Mouse (Mus musculus): ENCODE measurements around the gene Treh. TPM values are rescaled to one million over a fixed set of nuclear protein-coding genes. Genes with fewer than 3 reads are reported as not detected.

The Treh gene
- total and polyA plus RNA-seq, 2 experiments from 2014 or later: not detected

- no peak overlapping the region for H3K27ac ChIP-seq (ENCODE audit: low read depth, low read length)
- no peaks in the 10 kb centered on the region for H3K4me1 ChIP-seq (ENCODE audit: insufficient read depth, low read length)
- H3K27me3 ChIP-seq (ENCODE audit: insufficient read depth, low read length): no peaks in the 10 kb centered on the region
- TF ChIP-seq CTCF (IDR thresholded peaks at IDR 0.05): peak; percentile 23; the same call in 1 of the 2 replicates
- DNase-seq (ENCODE audit: low spot score) (no peak), ATAC-seq (ENCODE audit: low FRiP score) (no peak)
- 85% methylated on average over 3 of the region's 3 CpGs for WGBS
- H3K4me2 ChIP-seq (ENCODE audit: low read depth, low read length, poor library complexity, severe bottlenecking): no peak overlapping the region
- no peaks in the 10 kb centered on the region for H3K9me3 ChIP-seq (ENCODE audit: low read length)
- no peak overlapping the region for H3K4me3 ChIP-seq (ENCODE audit: low read depth, low read length)
- peaks cover 7% of the 10 kb centered on the region for H3K36me3 ChIP-seq (ENCODE audit: insufficient read depth, low read length)
- H3K9ac ChIP-seq (replicated peaks; ENCODE audit: low read length, poor library complexity, severe bottlenecking): no peak overlapping the region
Measured at GRCm38 (mm10) chr9:44640646-44641357, 32.2 kb upstream of the Treh start.

- no peaks in the 10 kb centered on the region for H3K4me1 ChIP-seq (ENCODE audit: insufficient read depth, low read length)
- whole genome bisulfite sequencing: 90% methylated on average over 2 of the region's 2 CpGs
- no peaks in the 10 kb centered on the region for H3K9me3 ChIP-seq (ENCODE audit: low read length)
- H3K27me3 ChIP-seq (ENCODE audit: insufficient read depth, low read length): no peaks in the 10 kb centered on the region
- no peak for DNase-seq (ENCODE audit: low spot score)
- H3K4me2 ChIP-seq (ENCODE audit: low read depth, low read length, poor library complexity, severe bottlenecking): no peak overlapping the region
- H3K36me3 ChIP-seq (ENCODE audit: insufficient read depth, low read length): peaks cover 3% of the 10 kb centered on the region; the same call in 1 of the 2 replicates
- no peak for TF ChIP-seq CTCF (IDR thresholded peaks at IDR 0.05)
- no peak for ATAC-seq (ENCODE audit: low FRiP score)
- no peak overlapping the region for H3K27ac ChIP-seq (ENCODE audit: low read depth, low read length)
- H3K9ac ChIP-seq (replicated peaks; ENCODE audit: low read length, poor library complexity, severe bottlenecking): no peak overlapping the region
- no peak overlapping the region for H3K4me3 ChIP-seq (ENCODE audit: low read depth, low read length)
Measured at GRCm38 (mm10) chr9:44641616-44642015, 31.4 kb upstream of the Treh start.

- Histone ChIP-seq H3K36me3 (ENCODE audit: insufficient read depth, low read length) (no peaks in the 10 kb centered on the region; the same call in 1 of the 2 replicates), H3K4me1 (ENCODE audit: insufficient read depth, low read length) (no peaks in the 10 kb centered on the region), H3K9me3 (ENCODE audit: low read length) (no peaks in the 10 kb centered on the region), H3K4me3 (ENCODE audit: low read depth, low read length) (no peak overlapping the region), H3K4me2 (ENCODE audit: low read depth, low read length, poor library complexity, severe bottlenecking) (no peak overlapping the region), H3K9ac (replicated peaks; ENCODE audit: low read length, poor library complexity, severe bottlenecking) (no peak overlapping the region), H3K27me3 (ENCODE audit: insufficient read depth, low read length) (no peaks in the 10 kb centered on the region), H3K27ac (ENCODE audit: low read depth, low read length) (no peak overlapping the region)
- WGBS: 96% methylated on average over 7 of the region's 7 CpGs
- TF ChIP-seq CTCF (IDR thresholded peaks at IDR 0.05): no peak
- no peak for ATAC-seq (ENCODE audit: low FRiP score)
- no peak for DNase-seq (ENCODE audit: low spot score)
Measured at GRCm38 (mm10) chr9:44643103-44643502, 29.9 kb upstream of the Treh start.

GRCm38 (mm10) chr9:44644186-44644585 lies 28.8 kb upstream of the Treh start:
- H3K36me3 ChIP-seq (ENCODE audit: insufficient read depth, low read length): no peaks in the 10 kb centered on the region
- DNase-seq (ENCODE audit: low spot score) (no peak), ATAC-seq (ENCODE audit: low FRiP score) (no peak)
- no peak for TF ChIP-seq CTCF (IDR thresholded peaks at IDR 0.05)
- H3K9ac ChIP-seq (replicated peaks; ENCODE audit: low read length, poor library complexity, severe bottlenecking): no peak overlapping the region
- H3K27me3 ChIP-seq (ENCODE audit: insufficient read depth, low read length): no peaks in the 10 kb centered on the region
- H3K4me1 ChIP-seq (ENCODE audit: insufficient read depth, low read length): no peaks in the 10 kb centered on the region
- H3K27ac ChIP-seq (ENCODE audit: low read depth, low read length): no peak overlapping the region
- 93% methylated on average over 2 of the region's 2 CpGs for WGBS
- H3K4me3 ChIP-seq (ENCODE audit: low read depth, low read length): no peak overlapping the region
- H3K4me2 ChIP-seq (ENCODE audit: low read depth, low read length, poor library complexity, severe bottlenecking): no peak overlapping the region
- no peaks in the 10 kb centered on the region for H3K9me3 ChIP-seq (ENCODE audit: low read length)

GRCm38 (mm10) chr9:44645481-44645880 lies 27.6 kb upstream of the Treh start:
- no peaks in the 10 kb centered on the region for H3K4me1 ChIP-seq (ENCODE audit: insufficient read depth, low read length)
- no peak overlapping the region for H3K9ac ChIP-seq (replicated peaks; ENCODE audit: low read length, poor library complexity, severe bottlenecking)
- no peaks in the 10 kb centered on the region for H3K36me3 ChIP-seq (ENCODE audit: insufficient read depth, low read length)
- WGBS: 67% methylated on average over 5 of the region's 5 CpGs
- DNase-seq (ENCODE audit: low spot score) (peak; percentile 6), ATAC-seq (ENCODE audit: low FRiP score) (no peak)
- no peak for TF ChIP-seq CTCF (IDR thresholded peaks at IDR 0.05)
- no peaks in the 10 kb centered on the region for H3K9me3 ChIP-seq (ENCODE audit: low read length)
- no peaks in the 10 kb centered on the region for H3K27me3 ChIP-seq (ENCODE audit: insufficient read depth, low read length)
- H3K27ac ChIP-seq (ENCODE audit: low read depth, low read length): no peak overlapping the region
- no peak overlapping the region for H3K4me3 ChIP-seq (ENCODE audit: low read depth, low read length)
- no peak overlapping the region for H3K4me2 ChIP-seq (ENCODE audit: low read depth, low read length, poor library complexity, severe bottlenecking)

- no peak overlapping the region for H3K4me2 ChIP-seq (ENCODE audit: low read depth, low read length, poor library complexity, severe bottlenecking)
- H3K4me3 ChIP-seq (ENCODE audit: low read depth, low read length): no peak overlapping the region
- H3K36me3 ChIP-seq (ENCODE audit: insufficient read depth, low read length): no peaks in the 10 kb centered on the region
- H3K4me1 ChIP-seq (ENCODE audit: insufficient read depth, low read length): no peaks in the 10 kb centered on the region
- H3K27ac ChIP-seq (ENCODE audit: low read depth, low read length): no peak overlapping the region
- no peak for DNase-seq (ENCODE audit: low spot score)
- ATAC-seq (ENCODE audit: low FRiP score): no peak
- WGBS: 80% methylated on average over 15 of the region's 15 CpGs
- H3K27me3 ChIP-seq (ENCODE audit: insufficient read depth, low read length): no peaks in the 10 kb centered on the region
- no peaks in the 10 kb centered on the region for H3K9me3 ChIP-seq (ENCODE audit: low read length)
- TF ChIP-seq CTCF (IDR thresholded peaks at IDR 0.05): no peak
- H3K9ac ChIP-seq (replicated peaks; ENCODE audit: low read length, poor library complexity, severe bottlenecking): no peak overlapping the region
Measured at GRCm38 (mm10) chr9:44645924-44646323, 27.1 kb upstream of the Treh start.
